Mouse (Mus musculus): ENCODE data around the gene Mfsd5.

Mfsd5 gene

DNA sequence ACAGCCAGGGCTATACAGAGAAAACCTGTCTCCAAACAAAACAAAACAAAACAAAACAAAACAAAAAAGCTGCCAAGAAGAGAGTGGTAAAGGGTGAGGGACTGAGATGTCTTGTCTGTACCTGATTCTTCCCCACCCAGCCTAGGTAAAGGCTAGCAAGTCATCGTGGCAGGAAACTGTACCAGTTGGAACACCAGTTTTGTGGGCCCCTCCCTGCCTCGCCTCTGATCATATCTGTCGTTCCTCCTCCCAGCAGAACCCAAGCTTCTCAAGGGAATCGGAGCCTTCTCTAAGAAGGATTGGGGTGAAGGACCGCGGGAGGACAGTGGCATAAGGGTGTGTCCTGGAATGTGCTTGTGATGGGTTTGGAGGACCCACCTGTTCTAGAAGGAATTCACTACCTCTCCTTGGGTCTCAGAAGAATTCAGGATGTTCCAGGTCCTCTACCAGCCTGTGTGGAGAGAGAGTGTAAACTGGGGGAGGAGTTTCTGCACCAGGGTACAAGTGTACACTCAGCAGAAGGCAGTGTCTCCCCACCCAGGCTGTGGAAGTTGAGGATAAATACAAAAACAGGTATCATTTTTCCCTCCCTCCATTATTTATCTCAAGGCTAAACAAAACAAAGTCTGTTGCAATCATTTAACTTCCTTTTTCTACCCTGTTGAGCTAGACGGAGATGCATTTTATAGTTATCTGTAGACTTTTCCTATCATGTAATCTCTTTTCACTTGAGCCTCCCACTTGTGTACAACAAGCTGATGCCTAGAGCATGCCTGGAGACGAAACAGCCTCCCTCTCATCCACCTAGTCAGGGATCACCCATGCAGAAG, 3.4 kb downstream of the Mfsd5 start:
- DNase-seq (ENCODE audit: low spot score in 2 of 2), result no peak

DNA sequence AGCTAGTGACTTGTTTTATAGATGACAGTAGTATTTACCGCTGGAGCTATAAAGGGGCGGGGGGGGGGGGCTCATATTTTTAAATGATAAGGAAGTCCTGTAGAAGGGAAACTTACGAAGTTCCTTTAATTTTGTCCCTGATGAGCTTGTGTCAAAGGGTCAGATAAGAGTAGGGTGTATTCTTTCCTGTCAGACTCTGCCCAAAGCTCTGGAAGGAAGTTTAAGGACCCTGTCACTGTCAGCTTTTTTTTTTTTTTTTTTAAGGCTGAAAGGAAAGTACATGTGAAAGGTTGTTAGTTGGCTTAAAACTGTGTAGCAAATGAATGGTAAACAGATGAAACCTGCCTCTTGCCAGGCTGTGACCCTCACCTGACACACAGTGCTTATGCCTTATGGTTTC, 4.4 kb downstream of the Mfsd5 start:
- DNase-seq (ENCODE audit: low spot score in 2 of 2), result no peak

DNA sequence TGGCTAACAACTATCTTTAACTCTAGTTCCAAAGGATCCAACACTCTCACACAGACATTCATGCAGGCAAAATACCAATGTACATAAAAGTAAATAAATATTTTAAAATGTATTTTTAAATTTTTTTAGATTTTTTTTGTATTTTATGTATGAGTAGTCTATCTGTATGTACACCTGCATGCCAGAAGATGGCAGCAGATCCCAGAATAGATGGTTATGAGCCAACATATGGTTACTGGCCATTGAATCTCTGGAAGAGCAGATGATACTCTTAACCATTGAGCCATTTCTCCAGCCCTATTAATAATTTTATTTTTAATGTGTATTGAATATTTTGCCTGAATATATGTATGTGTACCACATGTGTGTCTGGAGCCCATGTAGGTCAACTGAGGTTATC, 8.1 kb downstream of the Mfsd5 start:
- DNase-seq (ENCODE audit: low spot score in 2 of 2), result no peak

DNA sequence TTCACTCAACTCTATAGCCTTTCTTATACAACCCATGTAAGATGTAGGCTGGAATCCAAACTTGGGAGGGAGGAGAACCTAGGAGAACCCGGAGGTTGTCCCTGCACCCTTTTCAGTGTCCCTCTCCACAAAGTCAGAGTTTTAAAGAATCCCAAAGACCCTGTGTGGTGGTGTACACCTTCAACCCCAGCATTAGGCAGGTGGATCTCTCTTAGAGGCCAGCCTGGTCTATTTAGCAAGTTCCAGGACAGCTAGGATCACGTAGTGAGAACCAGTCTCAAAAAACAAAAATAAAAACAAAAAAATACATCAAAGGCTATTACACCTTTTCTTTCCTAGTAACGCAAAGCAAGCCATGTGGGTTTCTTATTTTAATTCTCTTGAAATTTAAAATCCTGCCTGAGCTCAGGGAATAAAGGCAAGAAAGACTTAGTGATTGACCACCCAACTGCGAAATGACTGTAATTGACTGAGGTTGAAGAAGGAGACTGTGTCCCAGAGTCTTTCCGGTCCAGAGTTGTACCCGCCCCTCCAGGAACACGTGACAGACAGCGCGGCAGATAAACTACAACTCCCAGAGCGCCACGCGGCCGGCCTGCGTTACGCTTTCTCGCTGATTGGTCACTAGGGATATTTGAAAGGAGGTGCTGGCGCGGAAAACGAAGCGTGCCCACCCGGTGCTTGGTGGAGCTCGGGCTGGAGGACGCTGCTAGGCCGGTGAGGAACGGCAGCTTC, 16.5 kb downstream of the Mfsd5 start, which contains the start of gene Espl1:
Gene Espl1 (plus strand): TSS at position 634 of the 735 bp plus-strand sequence.
- peak; percentile 82 to 93 for DNase-seq (ENCODE audit: low spot score in 2 of 2)

DNA sequence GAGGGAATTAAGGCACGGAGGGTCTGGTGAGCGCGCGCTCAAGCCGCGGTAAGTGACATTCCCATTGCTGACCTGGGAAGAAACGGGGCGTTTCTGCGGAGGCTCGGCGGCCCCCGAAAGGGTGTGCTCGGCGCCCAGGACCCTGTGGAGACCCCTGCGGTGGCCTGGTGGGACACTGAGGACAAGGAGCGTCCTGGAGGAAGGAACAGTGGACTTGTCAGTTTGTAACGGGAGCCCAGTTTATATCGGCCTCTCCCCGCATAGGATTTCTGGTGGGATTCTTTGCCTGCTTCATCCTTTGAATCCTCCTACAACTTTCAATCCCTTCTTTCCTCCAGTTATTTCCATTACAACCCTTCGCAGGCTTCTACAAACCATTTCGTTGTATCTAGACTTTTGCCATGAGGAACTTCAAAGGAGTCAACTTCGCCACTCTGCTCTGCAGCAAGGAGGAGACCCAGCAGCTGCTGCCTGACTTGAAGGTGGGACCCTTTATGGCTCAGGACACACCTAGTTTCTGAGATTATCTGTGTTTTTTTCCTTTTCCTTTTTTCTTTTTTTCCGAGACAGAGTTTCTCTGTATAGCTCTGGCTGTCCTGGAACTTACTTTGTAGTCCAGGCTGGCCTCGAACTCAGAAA, 17.2 kb downstream of the Mfsd5 start:
- DNase-seq (ENCODE audit: low spot score in 2 of 2), result no peak

DNA sequence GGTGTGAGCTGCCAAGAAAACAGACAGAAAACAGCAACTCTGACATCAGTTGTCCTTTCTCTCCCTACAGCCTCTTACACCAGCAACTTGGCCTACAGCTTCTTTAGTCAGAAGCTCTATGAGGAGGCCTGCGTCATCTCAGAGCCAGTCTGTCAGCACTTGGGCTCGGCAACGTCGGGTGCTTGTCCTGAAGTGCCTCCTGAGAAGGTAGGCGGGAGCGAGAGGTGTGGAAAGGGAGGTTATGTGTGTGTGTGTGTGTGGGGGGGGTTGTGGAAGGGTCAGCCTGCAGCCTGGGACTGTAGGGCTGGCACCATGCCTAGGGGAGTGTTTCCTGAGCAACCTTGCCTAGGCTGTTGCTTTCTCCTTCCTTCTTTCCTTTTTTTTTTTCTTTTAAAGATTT, 23.3 kb downstream of the Mfsd5 start:
- DNase-seq (ENCODE audit: low spot score in 2 of 2), result no peak

DNA sequence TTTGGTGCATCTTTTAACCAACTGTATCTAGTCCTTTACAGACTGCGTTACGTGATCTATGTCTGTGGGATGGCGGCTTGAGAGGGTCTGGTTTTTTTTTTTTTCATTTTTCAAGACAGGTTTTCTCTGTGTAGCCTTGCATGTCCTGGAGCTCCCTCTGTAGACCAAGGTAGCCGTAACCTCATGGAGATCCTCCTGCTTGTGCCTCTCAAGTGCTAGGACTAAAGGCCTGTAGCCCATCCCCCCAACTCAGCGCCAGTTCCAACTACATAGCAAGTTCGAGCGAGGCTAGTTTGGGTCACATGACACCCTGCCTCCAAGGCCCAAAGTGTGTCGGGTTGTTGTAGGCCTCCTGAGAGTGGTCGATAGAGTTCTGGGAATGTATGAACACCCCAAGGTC, 29.5 kb downstream of the Mfsd5 start:
- no peak for DNase-seq (ENCODE audit: low spot score in 2 of 2)

DNA sequence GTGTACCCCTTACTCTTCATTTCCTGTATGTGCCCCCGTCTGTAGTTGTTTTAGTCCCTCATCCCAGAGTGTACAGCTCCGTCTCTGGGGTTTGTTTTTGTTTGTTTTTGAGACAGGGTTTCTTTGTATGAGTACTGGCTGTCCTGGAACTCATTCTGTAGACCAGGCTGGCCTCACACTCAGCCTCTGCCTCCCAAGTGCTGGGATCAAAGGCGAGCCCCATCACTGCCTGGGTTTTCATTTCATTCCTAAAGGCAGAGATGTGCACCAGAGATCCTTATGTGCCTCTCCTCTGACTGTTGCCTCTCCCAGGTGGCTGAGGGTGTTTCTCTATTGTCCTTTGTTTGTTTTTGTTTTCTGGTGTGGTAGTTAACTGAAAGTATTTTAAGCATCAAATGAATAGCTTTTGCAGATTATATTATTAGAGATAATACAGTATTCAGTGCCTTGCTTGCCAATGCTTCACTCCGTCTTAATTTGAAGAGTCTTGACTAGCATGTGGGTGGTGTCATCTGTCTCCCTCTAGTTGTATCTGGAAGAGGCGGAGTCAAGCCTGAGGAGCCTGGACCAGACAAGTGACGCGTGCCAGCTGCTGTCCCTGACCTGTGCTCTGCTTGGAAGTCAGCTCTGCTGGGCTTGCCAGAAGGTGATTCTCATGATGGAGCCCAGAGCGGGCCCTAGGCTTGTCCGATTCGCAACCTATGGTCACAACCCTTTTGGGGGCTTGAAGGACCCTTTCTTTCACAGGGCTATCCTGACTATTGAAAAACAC, 31.0 kb downstream of the Mfsd5 start:
- no peak for DNase-seq (ENCODE audit: low spot score in 2 of 2)

DNA sequence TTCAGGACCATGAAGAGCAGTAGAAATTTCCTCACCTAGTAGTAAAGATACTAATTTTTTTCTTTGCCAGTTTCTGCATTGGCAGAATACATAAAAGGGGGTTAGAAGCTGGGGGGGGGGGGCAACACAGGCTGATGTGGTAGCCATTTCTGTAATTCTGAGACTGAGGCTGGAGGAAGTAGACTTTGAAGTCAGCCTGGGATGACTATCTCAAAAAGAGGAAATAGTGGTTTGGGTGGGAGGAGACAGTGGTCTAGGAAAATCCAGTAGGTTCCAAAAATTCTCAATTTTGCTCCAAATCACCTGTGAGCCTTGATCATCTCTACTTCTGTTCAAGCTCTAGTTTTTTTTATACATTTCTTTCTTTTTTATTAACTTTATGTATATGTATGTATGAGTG, 32.2 kb downstream of the Mfsd5 start:
- DNase-seq (ENCODE audit: low spot score in 2 of 2), result no peak

DNA sequence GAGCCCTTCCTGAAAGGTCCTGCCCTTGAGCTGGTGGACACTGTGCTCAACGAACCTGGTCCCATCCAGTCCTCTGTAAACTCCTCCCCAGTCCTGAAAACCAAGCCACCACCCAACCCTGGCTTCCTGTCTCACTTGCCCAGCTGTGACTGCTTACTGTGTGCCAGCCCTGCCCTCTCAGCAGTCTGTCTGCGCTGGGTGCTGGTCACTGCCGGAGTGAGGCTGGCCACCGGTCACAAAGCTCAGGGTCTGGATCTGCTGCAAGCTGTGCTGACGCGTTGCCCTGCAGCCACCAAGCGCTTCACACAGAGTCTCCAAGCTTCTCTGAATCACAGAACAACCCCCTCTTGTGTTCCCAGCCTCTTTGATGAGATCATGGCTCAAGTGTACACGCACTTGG, 36.0 kb downstream of the Mfsd5 start:
- DNase-seq (ENCODE audit: low spot score in 2 of 2), result no peak

DNA sequence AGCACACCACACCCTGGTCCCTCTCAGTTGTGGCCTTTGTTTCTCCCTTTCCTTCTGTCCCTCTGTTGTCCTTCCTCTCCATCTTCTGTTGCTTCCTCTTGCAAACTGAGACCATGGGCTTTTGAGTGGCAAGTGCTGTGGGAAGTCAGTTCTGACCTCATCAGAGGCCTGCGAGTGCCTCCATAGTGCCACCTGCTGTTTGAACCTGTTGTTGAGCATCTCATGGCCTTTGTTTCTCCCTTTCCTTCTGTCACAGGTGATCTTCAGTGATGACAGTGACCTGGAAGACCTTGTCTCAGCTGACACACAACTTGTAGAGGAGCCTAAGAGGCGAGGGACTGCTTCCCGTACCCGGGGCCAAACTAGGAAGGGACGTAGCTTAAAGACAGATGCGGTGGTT, 37.0 kb downstream of the Mfsd5 start:
- DNase-seq (ENCODE audit: low spot score in 2 of 2), result peak in 1 of 2 experiments; percentile 73

DNA sequence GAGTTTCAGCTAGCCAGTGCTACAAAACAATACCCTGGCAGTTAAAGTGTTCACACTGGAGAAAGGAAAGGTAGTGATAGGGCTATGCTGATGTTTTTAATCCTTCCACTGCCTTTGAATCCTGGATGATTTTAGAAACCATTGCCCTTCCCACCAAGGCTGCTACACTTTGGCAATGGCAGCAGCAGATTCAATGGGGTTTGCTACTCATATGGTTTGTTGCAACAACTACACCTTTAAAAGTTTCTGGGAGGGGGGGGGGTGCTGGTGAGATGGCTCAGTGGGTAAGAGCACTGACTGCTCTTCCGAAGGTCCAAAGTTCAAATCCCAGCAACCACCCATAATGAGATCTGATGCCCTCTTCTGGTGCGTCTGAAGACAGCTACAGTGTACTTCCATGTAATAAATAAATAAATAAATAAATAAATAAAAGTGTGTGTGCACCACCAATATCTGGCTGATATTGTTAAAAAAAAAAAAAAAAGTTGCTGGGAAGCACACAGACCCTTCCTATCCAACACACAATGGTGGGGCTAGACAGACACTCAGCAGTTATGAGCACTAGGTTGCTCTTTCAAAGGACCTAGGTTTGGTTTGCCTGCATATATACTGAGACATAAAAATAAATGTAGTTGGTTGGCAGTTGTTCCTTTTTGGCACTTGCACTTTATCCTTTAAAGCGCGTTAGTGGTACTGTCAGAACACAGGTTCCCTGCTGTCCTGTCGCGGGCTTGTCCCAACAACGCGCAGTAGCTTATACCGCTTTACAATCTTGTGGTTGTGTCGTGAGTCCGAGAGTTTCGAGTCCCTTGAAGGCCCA, 45.6 kb downstream of the Mfsd5 start:
- DNase-seq (ENCODE audit: low spot score in 2 of 2), result no peak

DNA sequence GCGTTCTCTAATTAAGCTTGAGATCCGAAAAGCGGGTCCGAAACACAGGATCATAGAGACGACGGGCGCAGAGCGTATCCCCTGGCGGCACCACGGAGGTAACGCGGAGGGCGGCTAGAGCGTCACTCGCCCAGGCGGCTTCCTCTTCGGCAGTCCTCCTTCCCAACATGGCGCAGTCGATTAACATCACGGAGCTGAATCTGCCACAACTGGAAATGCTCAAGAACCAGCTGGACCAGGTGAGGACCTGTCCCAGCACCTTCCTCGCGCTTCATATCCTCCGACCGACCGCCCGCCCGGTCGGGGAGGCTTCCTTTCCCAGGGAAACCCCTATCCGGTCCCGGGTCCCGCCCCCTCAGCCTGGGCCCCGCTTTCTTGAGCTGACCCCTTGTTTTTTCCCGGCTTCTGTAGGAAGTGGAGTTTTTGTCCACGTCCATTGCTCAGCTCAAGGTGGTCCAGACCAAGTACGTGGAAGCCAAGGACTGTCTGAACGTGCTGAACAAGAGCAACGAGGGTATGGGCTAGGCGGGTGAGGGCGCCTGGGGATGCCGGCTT, 46.8 kb downstream of the Mfsd5 start, which contains the start of gene Pfdn5:
Gene Pfdn5 (plus strand): TSS at position 95 of the 555 bp plus-strand sequence.
- DNase-seq (ENCODE audit: low spot score in 2 of 2), result peak in 1 of 2 experiments; percentile 85

DNA sequence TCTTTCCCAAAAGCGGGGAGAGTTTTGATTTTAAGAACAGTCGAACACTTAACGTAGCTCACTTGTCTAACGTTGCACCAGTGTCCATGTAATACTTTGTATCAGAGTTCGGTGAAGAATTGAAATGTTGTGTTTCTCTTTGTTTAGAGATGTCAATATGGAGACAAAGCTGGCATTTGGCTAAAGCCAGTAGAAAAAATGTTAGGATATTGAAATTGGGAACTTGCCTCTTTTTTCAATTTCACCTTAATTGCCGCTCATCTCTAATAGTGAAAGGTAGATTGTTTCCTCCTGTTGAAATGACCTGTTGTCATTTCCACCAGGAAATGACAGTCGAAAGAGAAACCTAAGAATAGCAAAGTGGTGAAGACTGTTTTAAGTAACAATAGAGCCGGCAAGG, 47.6 kb downstream of the Mfsd5 start:
- no peak for DNase-seq (ENCODE audit: low spot score in 2 of 2)
